Mouse (Mus musculus) stomach, postnatal 0 days (tissue): ENCODE results near the gene Morf4l1.
A peak's percentile ranks its signal among the peaks of the same experiment; 100 is the strongest.

Source experiments
- CTCF ChIP-seq: IDR thresholded peaks from 2 replicates; pipeline ENCODE4 v1.5.1; 2016; ENCODE audit warnings: antibody characterized with exemption, low read depth, mild to moderate bottlenecking, moderate library complexity
- EP300 ChIP-seq: optimal IDR thresholded peaks from 2 replicates; pipeline ENCODE3; 2016; ENCODE audit warnings: antibody characterized with exemption

- TF ChIP-seq CTCF (peak; percentile 77), EP300 (no peak)
These were observed 60.0 kb downstream of the Morf4l1 start for GRCm38 (mm10) chr9:90054371-90055145.
